Mouse (Mus musculus) gastrocnemius, postnatal 14 days (tissue): ENCODE data around the gene Pogz. TPM values are rescaled to one million over a fixed set of nuclear protein-coding genes. Genes with fewer than 3 reads are reported as not detected.

Experiments used
- DNase-seq: peaks from one replicate; pipeline ENCODE4 v3.0.0; 2021; ENCODE audit warnings: mixed read lengths
- intact Hi-C: fragments of 180-260 bp; cut with DNase I; formaldehyde crosslinking; loops from one replicate; pipeline ENCODE4 v1.15.1; 2025; ENCODE audit warnings: low total_unique reads
- long read RNA-seq, 2 experiments: library from polyadenylated mRNA; stranded (forward); transcript quantifications; one replicate each; pipeline ENCODE4 v2.0.0; 2021
- total RNA-seq, 2 experiments: library from RNA; stranded (reverse); gene quantifications; 2 replicates each; pipeline ENCODE4 v1.2.3; 2021

Pogz gene
- total RNA-seq, result 10 to 100 TPM; 13.9 to 18.1 TPM
- long read RNA-seq, experiment 1, full-length matches to known transcripts, result 2 of 8 reads
- long read RNA-seq, experiment 1, partial matches to known transcripts, result 2 of 8 reads
- long read RNA-seq, experiment 1, other reads (novel, unspliced or antisense), result 4 of 8 reads
- long read RNA-seq, experiment 2, partial matches to known transcripts, result 1 of 2 reads
- long read RNA-seq, experiment 2, other reads (novel, unspliced or antisense), result 1 of 2 reads

DNA sequence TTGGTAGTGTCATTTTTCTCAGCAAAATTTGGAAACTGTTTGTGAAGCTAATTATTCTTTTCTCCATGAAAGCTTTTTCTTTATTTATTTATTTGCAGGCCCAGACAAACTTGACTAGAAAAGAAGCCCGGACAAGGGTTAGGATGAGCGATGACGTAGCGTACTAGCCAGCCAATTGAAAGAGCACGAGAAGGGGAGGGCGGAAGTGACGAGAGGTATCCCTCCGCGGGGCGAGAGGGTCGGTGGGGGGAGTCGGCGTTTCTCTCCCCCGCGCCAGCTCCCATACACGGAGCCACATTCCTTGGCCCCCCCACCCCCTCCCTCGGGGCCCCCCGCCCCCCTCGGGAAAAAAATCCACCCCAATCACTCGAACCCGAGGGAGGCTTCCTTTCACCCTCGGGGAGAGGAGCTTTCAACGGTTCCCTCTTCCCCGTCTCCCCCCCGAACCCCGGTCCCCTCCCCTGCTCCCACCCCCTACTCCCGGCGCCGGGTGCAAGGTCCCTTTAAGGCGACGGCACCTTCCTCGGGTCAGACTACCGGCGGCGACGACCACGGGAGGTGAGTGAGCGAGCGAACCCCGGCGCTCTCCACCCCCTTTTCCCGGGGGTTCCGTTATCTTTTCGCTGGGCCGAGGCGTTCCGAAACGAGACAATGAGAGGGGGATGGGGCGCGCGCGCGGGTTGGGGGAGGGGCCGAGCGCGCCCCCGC lies at the start of gene Pogz:
Pogz (plus strand) TSS at position 385 of the 708 bp plus-strand sequence.
- intact Hi-C loops, result no loop called here
- DNase-seq, result peak; percentile 97

DNA sequence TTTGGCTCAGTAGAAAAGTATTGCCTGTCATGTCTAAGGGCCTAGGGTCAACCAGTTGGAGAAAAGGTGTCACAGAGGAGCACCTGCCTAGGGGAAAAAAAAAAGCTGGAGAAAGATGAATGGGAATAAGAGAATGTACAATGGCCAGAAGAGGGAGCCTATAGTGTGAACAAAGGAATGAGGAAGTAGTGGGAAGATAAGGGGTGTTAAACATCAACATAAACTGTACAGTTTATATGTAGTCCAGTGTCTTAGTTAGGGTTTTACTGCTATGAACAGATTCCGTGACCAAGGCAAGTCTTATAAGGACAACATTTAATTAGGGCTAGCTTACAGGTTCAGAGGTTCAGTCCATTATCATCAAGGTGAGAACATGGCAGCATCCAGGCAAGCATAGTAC lies 48.3 kb upstream of the Pogz start:
- intact Hi-C loops, result no loop called here
- DNase-seq, result no peak

DNA sequence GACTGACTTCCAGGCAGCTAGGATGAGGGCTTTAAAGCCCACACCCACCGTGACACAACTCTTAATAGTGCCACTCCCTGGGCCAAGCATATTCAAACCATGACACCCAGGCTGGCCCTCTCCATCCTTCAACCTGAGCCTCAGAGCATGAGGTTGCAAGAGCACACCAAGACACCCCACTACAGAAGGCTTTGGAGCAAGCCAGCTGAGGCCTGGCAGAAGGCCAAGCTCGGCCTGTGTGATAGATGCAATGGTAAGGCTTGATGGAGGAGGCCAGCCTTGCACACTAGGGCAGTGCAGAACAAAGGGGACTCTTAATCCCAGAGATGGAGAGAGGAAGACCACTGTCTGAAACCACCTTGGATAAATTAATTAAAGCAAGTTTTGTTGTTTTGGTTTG lies 47.9 kb upstream of the Pogz start:
- DNase-seq, result no peak
- intact Hi-C loops, result no loop called here

DNA sequence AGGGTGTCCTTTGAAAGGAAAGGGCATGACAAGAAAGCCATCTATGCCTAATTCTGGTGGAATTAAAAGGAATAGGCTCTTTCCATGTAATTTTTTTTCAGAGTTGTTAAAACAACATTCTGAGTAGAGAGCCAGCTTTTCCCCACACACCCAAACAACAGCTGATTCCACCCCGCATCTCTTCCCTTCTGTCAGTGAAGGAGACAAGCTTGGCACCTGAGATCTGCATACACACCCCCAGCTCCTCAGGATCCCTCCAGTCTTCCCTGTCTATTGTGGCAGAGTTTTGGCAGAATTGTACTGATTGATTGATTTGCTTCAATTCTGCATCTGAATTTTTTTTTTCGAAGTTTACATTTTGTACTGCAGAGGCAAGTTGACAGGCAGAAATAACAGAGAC lies 45.1 kb upstream of the Pogz start:
- intact Hi-C loops, result no loop called here

DNA sequence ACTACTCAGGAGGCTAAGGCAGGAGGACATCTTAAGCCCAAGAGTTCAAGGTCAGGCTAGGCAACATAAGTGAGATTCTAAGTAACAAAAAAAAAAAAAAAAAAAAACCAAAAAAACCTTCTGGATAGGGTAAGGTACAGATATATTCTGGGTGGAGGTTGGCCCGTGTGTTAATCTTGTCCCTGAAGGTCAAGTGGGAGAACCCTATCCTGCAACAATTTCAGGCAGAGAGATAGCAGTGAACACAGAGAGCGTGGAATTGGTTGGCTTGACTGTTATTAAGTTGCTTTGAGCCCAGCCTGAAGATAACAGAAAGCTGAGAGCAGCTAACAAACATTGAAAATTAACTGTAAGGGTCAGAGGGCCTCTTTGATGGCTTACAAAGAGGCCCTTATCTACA lies 43.7 kb upstream of the Pogz start:
- no peak for DNase-seq
- intact Hi-C loops, result no loop called here

More for the DNA sequence above, 45.1 kb upstream of the Pogz start:
- no peak for DNase-seq

DNA sequence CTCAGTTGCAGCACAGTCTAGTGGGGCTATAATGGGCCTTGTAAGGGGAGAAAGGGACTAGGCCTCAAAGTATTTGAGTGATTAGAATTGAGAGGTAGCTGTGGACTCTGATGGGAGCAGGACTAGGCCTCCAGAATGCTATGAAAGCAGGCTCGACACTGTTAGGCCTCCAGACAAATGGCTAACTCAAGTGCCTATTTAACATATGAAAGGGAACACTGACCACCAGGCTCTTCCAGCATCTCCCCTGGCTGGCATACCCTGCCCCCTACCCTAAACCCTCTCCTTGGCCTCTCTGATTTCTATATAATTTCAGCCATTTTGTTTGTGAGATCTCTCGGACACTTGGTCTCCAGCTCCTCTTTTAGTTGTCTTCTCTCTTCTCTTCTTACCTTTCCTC lies 43.0 kb upstream of the Pogz start:
- intact Hi-C loops, result no loop called here
- no peak for DNase-seq

DNA sequence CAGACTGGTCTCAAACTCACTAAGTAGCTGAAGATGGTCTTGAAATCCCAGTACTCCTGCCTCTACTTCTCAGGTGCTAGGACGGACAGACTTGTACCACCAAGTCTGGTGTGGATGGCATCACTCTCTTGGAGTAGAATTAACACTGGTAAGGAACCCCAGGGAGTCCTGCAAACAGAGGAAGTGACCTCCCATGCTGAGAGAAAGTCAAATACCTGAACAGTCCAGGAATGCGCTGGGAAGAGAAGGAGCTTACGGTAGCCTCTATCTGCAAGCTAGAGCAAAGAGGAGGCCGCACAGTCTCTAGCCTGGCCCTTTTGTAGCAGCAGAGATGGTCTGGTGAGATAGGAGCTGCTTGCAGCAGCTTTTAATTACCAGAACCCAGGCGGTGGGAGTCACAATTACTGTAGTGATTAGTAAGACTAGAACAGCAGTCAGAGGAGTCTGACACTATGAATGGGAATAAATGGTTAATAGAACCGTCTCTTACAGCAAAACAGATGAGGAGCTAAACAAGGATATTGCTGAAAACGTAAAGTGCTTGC lies 41.7 kb upstream of the Pogz start:
- intact Hi-C loops, result no loop called here
- DNase-seq, result no peak

DNA sequence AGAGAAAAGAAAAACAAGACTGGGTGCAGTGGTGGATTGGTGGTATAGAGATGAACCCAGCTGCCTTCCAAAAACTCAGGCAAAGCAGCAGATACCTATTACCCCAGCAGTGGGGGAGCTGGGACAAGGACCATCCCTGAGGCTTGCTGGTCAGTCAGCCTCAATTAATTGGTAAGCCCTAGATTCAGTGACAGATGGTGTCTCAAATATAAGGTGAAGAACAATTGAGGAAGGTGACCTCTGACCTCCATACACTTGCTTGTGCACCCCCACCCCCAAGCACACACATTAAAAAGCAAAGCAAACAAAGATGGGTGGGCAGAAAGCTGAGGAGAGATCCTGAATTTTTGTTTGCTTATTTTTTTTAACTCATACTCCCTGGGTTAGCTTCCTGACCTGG lies 41.2 kb upstream of the Pogz start:
- intact Hi-C loops, result no loop called here
- DNase-seq, result no peak

DNA sequence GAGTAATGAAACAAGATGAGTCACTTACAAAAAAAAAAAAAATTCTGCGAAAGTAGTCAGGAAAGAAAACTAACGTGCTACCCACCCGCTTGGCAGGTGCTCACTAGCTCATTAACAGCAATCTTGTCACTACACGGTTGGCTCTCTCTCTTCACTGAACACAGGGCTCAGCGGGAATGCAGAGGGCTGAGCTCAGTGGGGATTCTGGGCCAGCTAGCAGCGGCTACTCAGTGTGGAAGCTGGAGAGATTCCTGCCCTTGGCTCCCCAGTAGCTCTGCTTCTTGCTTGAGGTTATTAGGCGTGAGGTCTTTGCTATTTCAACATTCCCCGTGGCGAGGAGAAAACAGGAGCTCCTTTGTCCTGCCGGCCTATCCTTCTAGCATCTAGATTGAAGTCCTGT lies 33.2 kb upstream of the Pogz start:
- intact Hi-C loops, result no loop called here
- peak; percentile 32 for DNase-seq

DNA sequence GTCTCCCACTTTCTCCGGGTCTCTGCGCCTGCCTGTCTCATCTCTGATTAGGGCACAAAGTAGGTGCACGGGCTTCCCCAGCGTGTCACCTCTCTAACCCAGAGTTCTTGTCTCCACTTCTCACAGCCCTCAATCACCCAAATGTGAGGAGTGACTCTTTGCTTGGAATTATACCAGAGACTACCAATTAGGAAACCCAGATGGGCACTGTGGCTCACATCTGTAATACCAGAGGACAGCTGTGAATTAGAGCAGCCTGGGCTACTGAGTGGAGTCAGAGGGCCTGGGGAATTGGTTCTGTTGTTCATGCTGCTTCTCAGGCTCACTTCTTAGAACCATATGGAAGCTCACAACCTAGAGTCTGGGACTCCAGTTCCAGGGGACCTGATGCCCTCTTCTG lies 32.4 kb upstream of the Pogz start:
- intact Hi-C loops, result no loop called here
- DNase-seq, result no peak

DNA sequence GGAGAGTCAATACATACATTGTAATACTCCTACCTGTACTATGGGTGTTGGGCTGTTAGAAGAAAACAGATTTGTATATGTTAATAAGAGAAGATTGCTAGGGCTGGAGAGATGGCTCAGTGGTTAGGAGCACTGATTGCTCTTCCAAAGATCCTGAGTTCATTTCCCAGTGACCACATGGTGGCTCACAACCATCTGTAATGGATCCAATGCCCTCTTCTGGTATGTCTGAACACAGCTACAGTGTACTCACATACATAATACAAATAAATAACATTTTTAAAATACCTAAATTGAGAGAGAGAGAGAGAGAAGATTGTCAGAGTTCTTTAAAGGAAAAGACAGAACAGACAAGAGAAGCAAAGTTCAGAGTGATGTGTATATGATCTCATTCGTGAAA lies 29.1 kb upstream of the Pogz start:
- no peak for DNase-seq
- intact Hi-C loops, result no loop called here

DNA sequence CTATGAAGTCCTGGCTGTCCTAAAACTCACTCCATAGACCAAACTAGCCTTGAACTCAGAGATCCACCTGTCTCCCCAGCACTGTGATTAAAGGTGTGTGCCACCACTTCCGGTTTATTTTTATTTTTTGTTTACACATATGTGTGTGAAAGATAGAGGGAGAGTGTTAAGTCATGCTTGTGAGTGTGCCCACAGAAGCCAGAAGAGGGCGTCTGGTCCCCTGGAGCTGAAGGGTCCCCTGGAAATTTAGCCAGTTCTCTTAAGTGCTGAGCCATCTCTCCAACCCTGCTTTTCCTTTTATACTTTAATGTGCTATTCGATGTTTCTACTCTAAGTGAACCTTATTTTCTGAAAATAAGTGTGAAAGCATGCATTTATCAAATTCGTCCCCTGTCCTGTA lies 25.7 kb upstream of the Pogz start:
- DNase-seq, result peak; percentile 21
- intact Hi-C loops, result no loop called here

DNA sequence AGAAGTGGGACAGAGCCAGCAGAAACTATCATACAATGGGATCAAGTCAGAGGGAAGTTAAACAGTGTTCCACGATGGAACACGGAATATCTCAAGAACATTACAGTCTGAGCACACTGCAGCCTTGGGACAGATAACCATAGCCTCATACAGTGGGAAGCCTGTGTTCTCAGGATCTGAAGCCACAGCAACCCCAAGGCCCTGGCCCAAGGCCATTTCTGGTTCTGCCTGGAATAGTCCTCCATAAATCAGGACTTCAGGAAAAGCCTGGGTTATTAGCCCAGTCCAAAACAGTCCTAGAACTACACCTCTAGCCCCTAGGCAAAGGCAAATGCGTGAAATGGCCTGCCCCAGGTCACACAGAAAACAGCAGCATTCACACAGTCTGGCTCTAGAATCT lies 23.7 kb upstream of the Pogz start:
- intact Hi-C loops, result no loop called here

DNA sequence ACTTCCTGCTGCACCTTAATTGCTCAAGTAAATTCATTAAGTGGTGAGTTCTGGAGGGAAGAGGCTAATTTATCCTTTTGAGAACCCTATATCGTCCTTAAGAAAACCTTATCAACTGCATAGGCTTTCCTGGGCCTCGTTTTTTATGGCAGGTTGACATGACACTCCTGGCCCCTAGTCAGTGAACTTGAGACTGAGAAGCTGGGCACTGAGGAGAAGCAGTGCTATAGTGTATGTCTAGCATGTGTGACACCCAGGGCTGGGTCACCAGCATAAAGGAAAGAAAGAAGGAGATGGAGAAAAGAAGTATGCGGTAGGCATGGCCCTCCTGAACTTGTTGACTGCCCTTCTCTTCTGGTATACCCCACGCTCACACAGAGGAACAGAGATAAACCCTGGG lies 23.3 kb upstream of the Pogz start:
- no peak for DNase-seq
- intact Hi-C loops, result no loop called here

More for the DNA sequence above, 23.7 kb upstream of the Pogz start:
- no peak for DNase-seq

DNA sequence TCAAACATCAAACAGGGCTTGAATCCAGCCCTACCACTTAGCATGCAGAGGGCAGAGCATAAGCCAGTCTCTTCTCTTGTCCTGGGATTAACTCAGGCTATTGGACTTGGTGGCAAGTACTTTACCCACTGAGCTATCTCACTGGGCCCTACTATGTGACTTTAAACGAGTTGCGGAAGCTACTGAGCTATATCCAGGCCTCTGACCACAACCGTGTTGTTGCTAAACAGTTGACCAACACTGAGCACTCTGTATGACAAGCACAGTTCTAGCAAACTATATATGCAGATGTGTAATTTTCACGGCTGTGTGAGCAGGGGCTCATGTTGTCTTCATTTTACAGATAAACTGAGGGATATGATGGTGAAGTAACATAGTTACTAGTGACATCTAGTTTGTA lies 22.7 kb upstream of the Pogz start:
- intact Hi-C loops, result no loop called here
- no peak for DNase-seq

DNA sequence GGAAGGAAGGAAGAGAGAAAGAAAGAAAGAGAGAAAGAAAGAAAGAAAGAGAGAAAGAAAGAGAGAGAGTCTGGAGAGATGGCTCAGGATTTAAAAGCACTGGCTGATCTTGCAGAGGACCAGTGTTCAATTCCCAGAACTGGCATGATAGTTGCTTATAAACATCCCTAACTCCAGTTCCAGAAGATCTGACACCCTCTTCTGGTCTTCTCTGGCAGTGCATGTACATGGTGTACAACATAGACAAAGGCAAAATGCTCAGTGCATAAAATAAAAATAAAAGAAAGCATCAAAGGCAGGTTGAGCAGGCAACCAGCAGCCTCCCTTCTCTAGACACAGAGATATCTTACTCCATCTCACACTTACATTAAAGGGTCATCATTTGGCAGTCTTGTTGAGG lies 21.8 kb upstream of the Pogz start:
- intact Hi-C loops, result no loop called here
- DNase-seq, result no peak

DNA sequence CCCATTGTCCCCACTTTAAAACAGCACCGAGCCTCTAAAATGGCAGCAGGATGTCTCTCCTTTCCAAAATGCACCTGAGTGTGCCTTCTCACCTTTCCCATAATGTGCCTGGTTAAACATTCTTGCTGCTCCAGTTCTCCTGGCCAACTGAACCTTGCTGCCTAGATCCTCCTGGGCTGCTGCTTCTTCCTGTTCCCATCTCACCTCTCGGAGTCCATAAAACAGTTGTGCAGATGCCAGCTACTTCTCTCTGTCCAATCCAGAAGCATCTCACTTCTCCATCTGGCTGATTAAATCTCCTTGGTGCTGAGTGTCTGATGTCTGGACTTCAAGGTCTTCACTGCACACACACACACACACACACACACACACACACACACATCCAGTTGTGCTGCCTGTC lies 19.6 kb upstream of the Pogz start:
- no peak for DNase-seq
- intact Hi-C loops, result no loop called here

DNA sequence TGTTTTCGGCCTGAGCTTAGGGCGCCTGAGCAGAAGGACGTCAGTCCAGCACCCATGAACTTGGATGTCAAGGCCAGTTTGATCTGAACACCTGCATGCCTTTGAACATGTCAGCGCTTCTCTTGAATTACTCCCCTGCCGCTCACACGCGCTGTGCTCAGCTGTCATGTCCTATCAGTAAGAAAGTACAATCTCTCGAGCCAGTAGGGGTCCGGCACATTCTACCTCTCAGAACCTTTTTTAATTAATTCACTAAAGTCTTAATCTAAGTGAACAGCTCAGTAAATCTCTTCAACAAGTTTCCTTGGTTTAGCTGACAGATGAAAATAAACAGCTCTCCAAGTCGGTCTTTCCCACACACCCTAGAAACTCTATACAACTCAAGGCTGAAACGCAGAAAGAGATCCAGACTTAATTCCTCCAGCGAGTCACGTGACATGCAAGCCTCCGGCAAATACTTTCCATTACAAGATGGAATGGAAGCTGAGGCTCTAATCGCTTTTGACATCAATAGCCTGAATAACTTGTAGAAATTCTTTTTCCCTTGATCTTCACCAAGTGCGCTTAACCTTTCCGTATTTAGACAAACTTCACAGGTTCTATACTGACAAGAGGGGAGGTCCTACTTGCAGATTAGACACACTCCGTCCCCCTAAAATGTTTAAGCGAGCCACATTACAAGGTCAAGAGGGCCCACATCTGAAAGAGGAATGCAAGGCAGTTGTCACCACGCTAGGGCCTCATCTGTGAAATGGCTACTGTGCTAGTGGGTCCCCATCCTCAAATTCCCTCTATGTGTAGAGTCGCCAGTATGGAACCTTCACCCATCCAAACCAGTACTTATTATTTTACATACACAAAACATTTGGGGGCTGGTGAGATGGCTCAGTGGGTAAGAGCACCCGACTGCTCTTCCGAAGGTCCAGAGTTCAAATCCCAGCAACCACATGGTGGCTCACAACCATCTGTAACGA lies 17.6 kb upstream of the Pogz start:
- DNase-seq, result no peak
- intact Hi-C loops, result no loop called here

DNA sequence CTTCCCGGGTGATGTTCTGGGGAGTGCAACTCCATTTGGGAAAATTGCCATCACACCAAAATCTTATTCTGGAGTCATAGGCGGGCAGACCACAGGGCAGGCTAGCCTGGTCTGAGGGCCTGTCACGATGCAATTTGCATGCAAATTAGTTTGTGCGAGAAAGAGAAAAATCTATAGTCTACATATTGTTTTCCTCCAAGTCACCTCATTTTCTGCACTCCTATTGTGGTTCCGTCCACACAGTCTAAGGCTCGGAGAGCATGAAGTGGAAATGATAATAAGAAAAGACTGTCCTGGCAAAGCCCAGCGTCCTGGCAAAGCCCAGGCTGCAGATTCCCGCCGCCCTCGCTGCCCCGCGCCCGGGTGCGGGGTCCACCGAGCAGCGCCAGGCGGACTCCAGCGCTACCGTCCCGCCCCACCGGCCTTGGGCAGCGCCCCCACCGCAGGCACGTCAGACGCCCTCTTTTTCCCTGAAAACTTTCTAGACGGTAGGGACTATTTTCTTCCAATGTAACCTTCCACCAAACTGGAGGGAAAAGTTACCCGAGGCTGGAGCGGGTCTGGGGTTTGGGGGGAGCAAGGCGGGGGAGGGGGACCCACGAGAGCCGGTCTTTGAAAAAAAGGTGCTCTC lies 16.2 kb upstream of the Pogz start:
- DNase-seq, result peak; percentile 43
- intact Hi-C loops, result no loop called here

DNA sequence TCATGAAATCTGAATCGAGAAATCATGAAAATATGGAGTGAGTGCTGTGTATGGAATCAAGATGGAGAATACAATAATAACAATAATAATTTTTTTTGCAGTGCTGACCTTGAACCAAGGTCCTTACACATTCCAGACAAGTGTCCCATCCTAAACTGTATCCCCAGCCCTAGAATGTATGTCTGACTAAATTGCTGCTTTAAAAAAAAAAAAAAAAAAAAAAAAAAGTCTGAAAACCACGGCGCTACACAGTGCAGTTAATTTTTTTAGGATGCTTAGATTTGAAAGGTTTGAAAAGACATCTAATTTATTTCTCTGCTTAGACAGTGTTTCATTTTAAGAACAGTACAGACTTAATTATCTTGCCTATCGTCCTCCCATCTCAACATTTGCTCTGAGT lies 15.3 kb upstream of the Pogz start:
- intact Hi-C loops, result no loop called here
- DNase-seq, result no peak
